Mouse (Mus musculus) ES-Bruce4 (cell line): Measurements from ENCODE around the gene Dhx34.

Experiments
- EP300 ChIP-seq: IDR thresholded peaks from 2 replicates; pipeline ENCODE4 v1.6.1; 2011; ENCODE audit warnings: low read depth, low read length; ENCODE audit not compliant: insufficient read depth
- POLR2A ChIP-seq: IDR thresholded peaks from one replicate; pipeline ENCODE4 v1.8.1; 2011; ENCODE audit warnings: low read length; ENCODE audit not compliant: insufficient read depth

GRCm38 (mm10) chr7:16178114-16178513 lies 43.7 kb downstream of the Dhx34 start:
- TF ChIP-seq EP300 (no peak), POLR2A (no peak)
